Mouse (Mus musculus) forelimb bud, embryonic 11.5 days (tissue): ENCODE results near the gene Serf2.

Experiments used
- DNase-seq: peaks from one replicate; pipeline ENCODE4 v3.0.0-alpha.2; 2012; ENCODE audit warnings: low read depth, low spot score

Serf2 gene

DNA sequence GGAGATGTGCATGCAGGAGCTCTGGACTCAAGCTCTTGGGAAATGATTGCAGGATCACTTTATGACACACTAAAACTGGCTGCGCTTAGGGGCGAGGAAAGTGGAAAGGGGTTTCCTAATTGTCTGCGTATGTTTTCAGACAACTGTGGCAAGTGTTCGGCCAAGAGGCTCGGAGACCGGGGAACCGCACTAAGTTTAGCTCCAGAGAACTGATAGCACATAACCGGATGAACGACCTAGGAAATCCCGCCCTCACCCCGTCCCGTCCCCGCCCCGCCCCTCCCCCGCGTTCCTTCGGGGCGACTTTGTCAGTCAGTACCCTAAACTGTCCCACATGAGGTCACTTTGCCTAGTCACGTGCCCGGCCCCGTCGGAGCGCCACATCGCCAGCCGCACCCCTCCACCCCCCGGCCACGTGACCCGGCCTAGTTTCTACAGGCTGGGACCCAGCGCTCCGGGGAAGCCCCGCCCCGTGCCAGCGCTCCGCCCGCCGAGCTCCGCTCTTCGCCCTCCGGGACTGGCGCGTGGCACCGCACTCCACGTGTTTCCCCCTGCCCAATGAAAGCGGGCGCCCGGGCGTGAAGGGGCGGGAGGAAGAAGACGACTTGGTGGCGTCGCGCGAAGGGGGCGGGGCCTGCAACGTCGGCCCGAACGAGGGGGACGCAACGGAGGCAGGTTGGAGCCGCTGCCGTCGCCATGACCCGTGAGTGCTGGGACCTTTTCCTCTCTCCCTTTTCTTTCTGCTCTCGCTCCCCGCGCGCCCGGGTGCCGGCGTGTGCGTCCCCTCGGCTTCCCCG is at the start of gene Serf2:
Gene Serf2 (plus strand): TSS at position 457 of the 797 bp plus-strand sequence.
- peak; percentile 97 for DNase-seq

GRCm38 (mm10) chr2:121403296-121403695 is 45.7 kb upstream of the Serf2 start:
- no peak for DNase-seq

- DNase-seq, result peak; percentile 51
These were observed 40.8 kb upstream of the Serf2 start for GRCm38 (mm10) chr2:121408160-121408559.

DNA sequence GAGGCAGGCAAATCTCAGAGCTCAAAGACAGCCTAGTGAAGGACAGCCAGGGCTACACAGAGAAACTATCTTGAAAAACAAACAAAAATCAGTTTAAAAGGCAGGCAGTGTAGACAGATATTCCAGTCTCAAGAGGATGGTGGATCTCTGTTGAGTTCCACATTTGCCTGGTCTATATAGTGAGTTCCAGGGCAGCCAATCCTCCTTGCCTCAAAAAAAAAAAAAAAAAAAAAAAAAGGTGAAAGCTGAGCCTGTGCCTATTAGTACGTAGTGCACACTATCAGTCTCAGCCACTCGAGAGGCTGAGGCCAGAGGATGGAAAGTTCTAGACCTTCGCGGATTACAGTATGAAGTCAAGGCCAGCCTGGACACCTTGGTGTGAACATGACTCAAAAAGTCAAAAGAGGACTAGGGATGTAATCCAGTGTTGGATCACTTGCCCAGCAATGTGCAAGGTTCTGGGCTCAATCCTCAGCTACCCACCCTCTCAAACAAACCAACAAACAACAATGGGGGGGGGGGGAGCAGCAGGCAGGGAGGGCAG is 36.1 kb upstream of the Serf2 start:
- DNase-seq, result no peak

- DNase-seq, result peak; percentile 93
These were observed 35.5 kb upstream of the Serf2 start, which contains the start of the genes Pdia3 and Catsper2 for GRCm38 (mm10) chr2:121413387-121414042. Gene Pdia3, plus strand, starts transcription at chr2:121413775. Gene Catsper2, minus strand, starts transcription at chr2:121413792.

- peak; percentile 35 for DNase-seq
These were observed 34.8 kb upstream of the Serf2 start for GRCm38 (mm10) chr2:121414139-121414685.

GRCm38 (mm10) chr2:121415103-121415502 is 33.9 kb upstream of the Serf2 start:
- DNase-seq, result no peak

DNA sequence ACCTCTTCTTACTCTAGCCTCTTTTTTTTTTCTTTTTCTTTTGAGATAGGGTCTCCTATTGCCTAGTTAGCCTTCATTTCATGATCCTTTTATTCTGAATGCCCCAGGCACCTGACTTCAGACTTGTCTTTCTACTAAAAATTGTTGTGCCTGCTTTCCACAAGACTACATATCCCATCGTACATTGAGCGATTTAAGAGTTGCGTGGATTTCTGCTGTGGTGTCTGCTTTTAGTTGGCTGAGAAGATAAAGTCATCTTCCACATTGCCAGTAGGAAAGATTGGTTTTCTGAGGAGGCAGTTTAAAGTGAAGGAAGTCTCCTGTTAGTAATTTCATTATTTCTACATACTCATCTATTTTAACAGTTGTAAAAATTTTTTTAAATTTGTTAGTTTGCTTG is 33.4 kb upstream of the Serf2 start:
- no peak for DNase-seq

- no peak for DNase-seq
These were observed 32.6 kb upstream of the Serf2 start for GRCm38 (mm10) chr2:121416356-121416755.

- no peak for DNase-seq
These were observed 30.5 kb upstream of the Serf2 start for GRCm38 (mm10) chr2:121418476-121418875.

GRCm38 (mm10) chr2:121423166-121423565 is 25.8 kb upstream of the Serf2 start:
- DNase-seq, result no peak

DNA sequence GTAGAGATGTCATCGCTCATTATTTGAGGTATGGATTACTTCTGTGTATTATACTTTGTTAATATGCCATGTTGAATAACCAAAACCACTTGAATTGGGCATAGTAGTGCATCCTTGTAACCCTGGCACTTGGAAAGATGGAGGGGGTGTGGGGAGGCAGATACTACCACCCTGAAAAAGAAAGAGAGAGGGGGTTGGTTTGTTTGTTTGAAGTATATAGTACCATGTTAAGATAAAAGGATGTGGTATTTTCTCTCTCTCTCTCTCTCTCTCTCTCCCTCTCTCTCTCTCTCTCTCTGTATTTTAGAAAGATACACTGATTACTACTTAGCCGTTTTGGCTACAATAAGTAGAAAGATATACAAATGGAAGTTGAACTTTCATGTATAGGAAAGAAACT is 23.1 kb upstream of the Serf2 start:
- no peak for DNase-seq

GRCm38 (mm10) chr2:121434854-121435253 is 14.1 kb upstream of the Serf2 start:
- no peak for DNase-seq

DNA sequence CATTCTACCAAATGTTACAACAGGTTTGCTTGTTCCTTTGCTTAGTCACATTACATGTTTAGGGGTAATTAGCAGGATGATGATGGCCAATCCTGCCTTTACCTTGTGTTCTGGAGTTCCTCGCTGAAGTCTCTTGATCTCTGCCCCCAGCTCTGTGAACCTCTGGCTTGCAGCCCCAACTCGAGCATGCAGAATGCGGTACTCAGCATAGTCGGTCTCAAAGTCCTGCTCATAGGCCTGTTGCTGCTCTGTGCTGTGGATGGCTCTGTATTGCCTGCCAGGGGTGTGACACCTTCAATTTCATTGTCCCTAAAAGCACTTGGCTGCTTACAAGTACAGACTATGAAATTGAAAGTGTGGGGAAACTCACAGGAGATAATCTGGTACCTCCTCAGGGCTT is 9.2 kb upstream of the Serf2 start:
- DNase-seq, result no peak

DNA sequence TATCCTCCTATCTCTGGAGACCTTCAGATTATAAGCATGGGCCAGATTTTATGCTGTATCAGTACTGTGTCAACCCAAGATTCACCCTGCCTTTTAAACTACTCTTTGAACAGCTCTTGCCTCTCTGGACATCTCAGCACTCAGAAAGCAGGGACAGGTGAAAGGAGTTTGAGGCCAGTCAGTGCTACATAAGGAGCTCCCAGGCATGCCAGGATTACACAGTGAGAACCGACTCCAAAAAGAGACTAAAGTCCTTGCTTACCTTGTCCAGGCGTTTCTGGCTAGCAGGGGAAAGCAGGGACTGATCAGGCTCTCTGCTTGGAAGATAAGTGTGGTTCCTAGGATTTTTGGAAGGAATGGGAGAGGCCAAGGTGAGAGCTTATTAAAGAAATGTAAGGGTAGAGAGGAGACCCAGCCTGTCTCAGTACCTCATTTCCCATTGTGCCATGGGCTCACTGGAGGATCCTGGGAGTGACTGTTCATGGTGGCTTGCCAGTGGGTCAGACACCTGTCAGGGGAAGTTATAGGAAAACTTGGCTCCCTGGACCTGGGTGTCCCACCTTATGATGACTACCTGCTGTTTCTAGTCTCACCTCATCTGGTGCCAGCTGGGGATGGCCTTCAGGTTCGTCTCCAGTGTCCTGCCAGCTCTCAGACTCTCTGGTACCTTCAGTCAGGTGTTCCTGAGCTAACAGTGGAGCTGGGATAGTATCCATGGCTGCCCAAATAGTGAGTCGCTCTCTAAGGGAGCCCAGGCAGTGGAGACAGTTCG is 8.0 kb upstream of the Serf2 start:
- no peak for DNase-seq

- no peak for DNase-seq
These were observed 7.2 kb upstream of the Serf2 start for GRCm38 (mm10) chr2:121441800-121442199.

- DNase-seq, result peak; percentile 61
These were observed 6.5 kb upstream of the Serf2 start for GRCm38 (mm10) chr2:121442259-121443067.

DNA sequence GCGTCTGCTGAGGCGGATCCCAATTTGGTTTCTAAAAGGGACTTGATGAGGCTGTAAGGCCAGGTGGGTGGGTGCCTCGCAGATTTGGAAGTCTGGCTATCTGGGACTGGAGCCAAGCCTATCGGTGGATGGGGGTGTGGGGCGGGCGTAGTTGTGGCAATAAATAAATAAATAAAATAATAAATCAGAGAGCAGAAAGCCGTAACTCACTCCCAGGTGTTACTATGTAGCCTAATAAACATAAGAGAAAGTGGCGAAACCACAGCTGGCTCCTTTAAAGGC is 6.0 kb upstream of the Serf2 start:
- no peak for DNase-seq

DNA sequence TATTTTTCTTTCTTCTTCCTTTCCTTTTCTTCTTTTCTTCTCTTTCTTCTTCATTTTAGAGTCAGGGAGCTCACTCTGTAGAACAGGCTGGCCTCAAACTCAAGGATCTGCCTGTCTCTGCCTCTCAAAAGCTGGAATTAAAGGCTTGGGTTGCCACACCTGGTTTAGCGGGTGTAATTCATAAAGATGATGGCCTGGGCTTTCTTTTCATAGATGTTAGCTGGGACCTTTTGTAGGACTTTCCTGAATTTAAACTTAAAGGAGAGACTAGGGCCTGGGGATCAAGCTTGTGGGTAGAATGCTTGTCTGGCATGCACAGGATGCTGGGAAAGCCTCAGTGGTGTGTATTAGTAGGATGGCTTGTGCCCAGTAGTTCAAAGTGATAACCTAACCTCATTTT is 4.8 kb upstream of the Serf2 start, which contains the start of gene Ell3:
Gene Ell3 (minus strand): TSS at position 101 of the 400 bp plus-strand sequence.
- no peak for DNase-seq

DNA sequence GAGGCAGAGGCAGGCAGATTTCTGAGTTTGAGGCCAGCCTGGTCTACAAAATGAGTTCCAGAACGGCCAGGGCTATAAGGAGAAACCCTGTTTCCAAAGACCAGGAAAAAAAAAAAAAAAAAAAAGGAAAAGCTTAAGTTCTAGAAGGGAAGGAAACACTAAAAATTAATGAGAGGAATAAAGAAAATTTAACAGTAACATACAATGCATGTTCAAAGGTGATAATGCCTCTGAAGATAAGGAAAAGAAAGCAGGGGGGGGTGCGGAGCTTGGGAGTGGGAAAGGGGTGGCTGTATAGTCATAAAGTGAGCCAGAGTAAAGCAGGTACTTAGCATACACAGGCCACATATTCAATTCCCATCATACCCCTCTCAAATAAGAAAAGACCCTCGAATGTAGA is 3.9 kb upstream of the Serf2 start:
- no peak for DNase-seq

DNA sequence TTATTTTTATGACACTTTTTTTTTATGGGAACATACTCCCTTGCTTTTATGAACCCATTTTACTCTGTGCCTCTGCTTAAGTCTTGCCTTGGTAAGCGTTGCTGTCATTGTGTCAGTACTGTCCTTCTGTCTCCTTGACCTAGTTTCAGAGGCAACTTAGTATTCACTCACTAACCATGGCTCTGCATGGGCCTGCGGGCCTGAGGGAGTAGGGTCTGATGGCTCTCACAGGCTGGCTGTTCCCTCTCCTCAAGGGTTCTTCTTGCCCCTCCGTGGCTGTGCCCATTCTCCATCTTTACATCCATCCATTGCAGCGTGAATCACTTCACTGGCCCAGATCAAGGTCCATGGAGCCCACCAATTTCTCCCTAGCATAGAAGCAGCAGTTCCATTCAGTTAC is 2.5 kb upstream of the Serf2 start:
- no peak for DNase-seq
